Mouse (Mus musculus) ovary, adult 18-20 months (tissue): Measurements from ENCODE around the gene Wnt5b.
A peak's percentile ranks its signal among the peaks of the same experiment; 100 is the strongest.
"Not testable (repeated sequence)": the region's sequence is repeated elsewhere in the genome, so short reads cannot be mapped to it uniquely, and the experiment has no call there.

Experiments used
- DNase-seq: peaks from one replicate; pipeline ENCODE4 v3.0.0; 2022; ENCODE audit warnings: low spot score, mixed read lengths

The Wnt5b gene

GRCm38 (mm10) chr6:119451981-119452499 is 92.1 kb downstream of the Wnt5b start:
- peak; percentile 43 for DNase-seq

- DNase-seq: no peak
Measured at GRCm38 (mm10) chr6:119450965-119451943, 92.9 kb downstream of the Wnt5b start.

- DNase-seq: peak; percentile 45
Measured at GRCm38 (mm10) chr6:119449060-119449499, 95.1 kb downstream of the Wnt5b start.

GRCm38 (mm10) chr6:119448321-119449059 is 95.7 kb downstream of the Wnt5b start:
- peak; percentile 42 for DNase-seq

GRCm38 (mm10) chr6:119445671-119446607 is 98.2 kb downstream of the Wnt5b start:
- no peak for DNase-seq

- DNase-seq: peak; percentile 61
Measured at GRCm38 (mm10) chr6:119443742-119444645, 100.2 kb downstream of the Wnt5b start.

- not testable (repeated sequence) for DNase-seq
Measured at GRCm38 (mm10) chr6:119442729-119443128, 101.4 kb downstream of the Wnt5b start.

GRCm38 (mm10) chr6:119437894-119438761 is 106.0 kb downstream of the Wnt5b start:
- DNase-seq: no peak

GRCm38 (mm10) chr6:119434394-119434793 is 109.8 kb downstream of the Wnt5b start:
- DNase-seq: no peak

GRCm38 (mm10) chr6:119431751-119432324 is 112.3 kb downstream of the Wnt5b start:
- no peak for DNase-seq

GRCm38 (mm10) chr6:119430508-119430907 is 113.6 kb downstream of the Wnt5b start:
- no peak for DNase-seq

- no peak for DNase-seq
Measured at GRCm38 (mm10) chr6:119429311-119429710, 114.8 kb downstream of the Wnt5b start.

- DNase-seq: no peak
Measured at GRCm38 (mm10) chr6:119428611-119429010, 115.5 kb downstream of the Wnt5b start.

- no peak for DNase-seq
Measured at GRCm38 (mm10) chr6:119421001-119421400, 123.1 kb downstream of the Wnt5b start.

- DNase-seq: no peak
Measured at GRCm38 (mm10) chr6:119420357-119420756, 123.8 kb downstream of the Wnt5b start.

GRCm38 (mm10) chr6:119419412-119419811 is 124.7 kb downstream of the Wnt5b start:
- DNase-seq: no peak

- no peak for DNase-seq
Measured at GRCm38 (mm10) chr6:119418392-119419251, 125.5 kb downstream of the Wnt5b start.

- no peak for DNase-seq
Measured at GRCm38 (mm10) chr6:119417821-119418220, 126.3 kb downstream of the Wnt5b start.
